Mouse (Mus musculus) neural tube, embryonic 15.5 days (tissue): ENCODE data around the gene Prickle1. TPM values are rescaled to one million over a fixed set of nuclear protein-coding genes. Genes with fewer than 3 reads are reported as not detected.

ENCODE experiments used
- ATAC-seq: fragments of 200-750 bp; cut with Nextera tagmentation; 2 replicates; pipeline ENCODE4 v1.8.0; 2017; ENCODE audit warnings: mild to moderate bottlenecking, moderate TSS enrichment, moderate library complexity; ENCODE audit not compliant: low FRiP score
- H3K27ac ChIP-seq: fragments of 300-500 bp; sonication (generic); replicated peaks from 2 replicates; pipeline ENCODE4 v1.5.1; 2015; ENCODE audit warnings: mild to moderate bottlenecking, inconsistent platforms
- H3K27me3 ChIP-seq: fragments of 300-500 bp; sonication (generic); replicated peaks from 2 replicates; pipeline ENCODE4 v1.6.1; 2015; ENCODE audit warnings: inconsistent platforms
- H3K36me3 ChIP-seq: fragments of 300-500 bp; sonication (generic); 2 replicates; pipeline ENCODE4 v1.6.1; 2015; ENCODE audit warnings: inconsistent platforms
- H3K4me1 ChIP-seq: fragments of 300-500 bp; sonication (generic); 2 replicates; pipeline ENCODE4 v1.6.1; 2015; ENCODE audit warnings: inconsistent platforms
- H3K4me2 ChIP-seq: fragments of 300-500 bp; sonication (generic); 2 replicates; pipeline ENCODE4 v1.6.1; 2015; ENCODE audit warnings: inconsistent platforms, mild to moderate bottlenecking, moderate library complexity
- H3K4me3 ChIP-seq: fragments of 300-500 bp; sonication (generic); replicated peaks from 2 replicates; pipeline ENCODE4 v1.5.1; 2015; ENCODE audit warnings: mild to moderate bottlenecking, inconsistent platforms
- H3K9ac ChIP-seq: fragments of 300-500 bp; sonication (generic); replicated peaks from 2 replicates; pipeline ENCODE4 v1.6.1; 2015; ENCODE audit warnings: mild to moderate bottlenecking, inconsistent platforms
- H3K9me3 ChIP-seq: fragments of 300-500 bp; sonication (generic); replicated peaks from 2 replicates; pipeline ENCODE4 v1.6.1; 2016; ENCODE audit warnings: inconsistent platforms
- WGBS: fragments of 180-500 bp; shearing (Covaris S2); methylation state at CpG from one replicate; pipeline ENCODE4 v1.1.7; 2015; ENCODE audit warnings: mixed read lengths; 5-methylcytosine and 5-hydroxymethylcytosine counted together
- polyA plus RNA-seq: library from polyadenylated mRNA; unstranded; fragments of >200 nt; fragmentation: Nextera tagmentation; extraction: Ambion mirVana; gene quantifications from 2 replicates; pipeline ENCODE4 v1.2.1, GENCODE M21; 2015

Gene Prickle1
- polyA plus RNA-seq, 1 experiment from 2014 or later, result 22.8 TPM

DNA sequence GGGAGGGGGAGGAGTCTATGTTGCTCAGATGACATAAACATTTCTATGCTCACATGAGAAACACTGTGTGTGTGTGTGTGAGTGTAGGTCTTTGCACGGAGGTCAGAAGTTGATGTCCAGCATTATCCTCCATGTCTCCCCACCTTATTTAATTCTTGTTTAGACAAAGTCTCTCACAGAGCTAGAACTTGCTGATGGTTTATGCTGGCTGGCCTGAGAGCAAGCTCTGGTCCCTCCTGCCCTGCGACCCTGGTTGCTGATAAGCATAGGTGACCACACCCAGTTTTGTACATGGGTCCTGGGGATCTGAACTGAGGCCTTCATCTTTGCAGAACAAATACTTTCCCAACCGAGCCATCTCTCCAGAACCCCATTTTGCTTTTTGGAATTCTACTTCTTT lies 3.1 kb downstream of the Prickle1 start:
- 79% methylated on average over 3 of the region's 3 CpGs for WGBS
- Histone ChIP-seq H3K4me2 (peak overlapping the region; percentile 62), H3K4me1 (peaks cover 45% of the 10 kb centered on the region)

DNA sequence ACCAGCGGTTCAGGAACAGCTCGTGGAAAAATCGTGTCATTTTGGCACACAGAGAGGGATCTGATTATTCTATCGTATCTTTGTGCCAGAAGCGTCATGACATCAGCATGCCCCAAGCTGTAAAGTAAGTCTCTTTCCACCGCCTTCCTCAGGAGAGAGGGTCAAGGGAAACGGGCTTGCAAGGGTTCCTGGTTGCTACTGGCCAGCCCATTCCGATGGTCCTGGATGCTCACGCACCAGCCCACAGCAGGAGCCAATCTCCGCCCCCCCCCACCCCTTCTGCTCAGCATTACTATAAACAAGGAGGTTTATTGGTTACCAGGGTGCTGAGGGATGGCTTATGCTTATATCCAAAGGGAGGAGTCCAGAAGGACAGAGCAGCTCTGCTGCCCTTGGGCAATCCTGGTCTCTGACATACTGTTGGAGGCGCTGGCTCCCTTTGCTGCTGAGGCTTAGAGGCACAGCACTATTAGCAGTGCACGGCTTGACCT lies 3.8 kb downstream of the Prickle1 start:
- H3K9me3 ChIP-seq, result no peaks in the 10 kb centered on the region
- H3K4me3 ChIP-seq, result peak overlapping the region; percentile 36
- 3% methylated on average over 12 of the region's 12 CpGs for WGBS
- no peaks in the 10 kb centered on the region for H3K36me3 ChIP-seq
- H3K27ac ChIP-seq, result peak overlapping the region; percentile 54
- peak overlapping the region; percentile 62 for H3K4me2 ChIP-seq
- ATAC-seq, result 0 out of 2 replicates have a peak, but pooled peaks have one; percentile 5
- H3K9ac ChIP-seq, result peak overlapping the region; percentile 37
- no peaks in the 10 kb centered on the region for H3K27me3 ChIP-seq
- peaks cover 45% of the 10 kb centered on the region for H3K4me1 ChIP-seq

More for the DNA sequence above, 3.1 kb downstream of the Prickle1 start:
- Histone ChIP-seq H3K4me3 (no peak overlapping the region), H3K9ac (no peak overlapping the region), H3K36me3 (no peaks in the 10 kb centered on the region), H3K27ac (no peak overlapping the region), H3K27me3 (no peaks in the 10 kb centered on the region), H3K9me3 (no peaks in the 10 kb centered on the region)
- no peak for ATAC-seq

DNA sequence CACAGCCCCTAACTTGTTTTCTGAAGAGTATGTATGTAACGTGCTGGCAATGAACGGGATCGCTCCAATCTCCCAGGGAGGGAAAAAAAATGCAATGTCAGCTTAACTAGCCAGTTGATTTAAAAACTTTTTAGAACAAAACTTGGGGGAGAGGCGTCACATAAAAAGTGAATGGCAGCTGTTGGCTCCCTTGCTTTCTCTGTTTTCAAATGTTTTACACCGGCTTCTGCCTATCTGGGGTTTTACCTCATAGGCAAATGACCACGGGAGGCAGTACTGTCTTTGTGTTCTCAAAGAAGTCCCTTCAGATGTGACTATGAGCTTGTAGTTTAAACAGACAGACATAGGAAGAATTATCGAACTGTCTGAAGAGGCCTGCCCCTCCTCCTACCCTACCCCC lies 4.3 kb downstream of the Prickle1 start:
- no peak for ATAC-seq
- H3K4me1 ChIP-seq, result peaks cover 41% of the 10 kb centered on the region
- no peaks in the 10 kb centered on the region for H3K27me3 ChIP-seq
- H3K4me3 ChIP-seq, result peak overlapping the region; percentile 36
- H3K27ac ChIP-seq, result peak overlapping the region; percentile 54
- H3K36me3 ChIP-seq, result no peaks in the 10 kb centered on the region
- 18% methylated on average over 7 of the region's 7 CpGs for WGBS
- H3K9me3 ChIP-seq, result no peaks in the 10 kb centered on the region
- peak overlapping the region; percentile 62 for H3K4me2 ChIP-seq
- peak overlapping the region; percentile 37 for H3K9ac ChIP-seq

DNA sequence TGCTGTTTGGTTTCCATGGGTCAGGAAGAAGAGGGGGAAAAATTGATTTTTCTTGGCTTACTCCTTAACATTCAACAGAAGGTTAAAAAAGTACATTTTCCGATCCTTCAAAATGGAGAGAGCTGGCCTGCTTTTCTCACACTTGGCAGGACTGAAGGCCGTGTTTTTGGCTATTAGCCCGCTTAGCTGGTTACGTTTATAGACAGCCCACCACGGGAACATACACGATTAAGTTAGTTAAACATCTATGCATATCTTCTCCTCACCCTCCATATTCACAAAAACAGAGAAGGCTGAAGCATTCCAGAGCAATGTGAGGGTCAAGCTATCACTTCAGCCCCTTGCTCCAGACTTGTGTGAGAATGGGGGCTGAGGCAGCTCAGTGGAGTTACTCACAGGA lies 7.3 kb downstream of the Prickle1 start:
- no peak overlapping the region for H3K9ac ChIP-seq
- H3K9me3 ChIP-seq, result no peaks in the 10 kb centered on the region
- no peak overlapping the region for H3K4me3 ChIP-seq
- H3K4me2 ChIP-seq, result no peak overlapping the region
- H3K27ac ChIP-seq, result no peak overlapping the region
- H3K36me3 ChIP-seq, result no peaks in the 10 kb centered on the region; the same call in 1 of the 2 replicates
- no peak for ATAC-seq
- peaks cover 27% of the 10 kb centered on the region for H3K4me1 ChIP-seq
- no peaks in the 10 kb centered on the region for H3K27me3 ChIP-seq
- WGBS, result 86% methylated on average over 6 of the region's 6 CpGs

DNA sequence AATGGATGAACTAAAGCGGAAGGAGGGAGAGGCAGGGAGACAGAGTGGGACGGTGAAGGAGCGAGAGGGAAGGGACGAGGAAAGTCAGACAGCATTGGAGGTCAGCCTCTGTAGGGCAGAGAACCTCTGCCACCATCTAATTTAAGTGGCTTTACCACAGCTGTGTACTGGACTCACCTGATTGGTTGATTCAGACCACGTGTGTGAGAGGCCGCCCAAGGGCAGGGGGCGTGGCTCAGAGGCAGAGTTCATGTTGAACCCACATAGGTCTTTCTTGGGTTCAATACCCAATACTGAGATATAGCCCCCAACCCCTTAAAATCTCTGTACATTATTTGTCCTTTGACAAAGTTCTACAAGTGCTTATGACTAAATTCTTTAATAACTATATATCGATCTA lies 8.0 kb downstream of the Prickle1 start:
- no peaks in the 10 kb centered on the region; the same call in 1 of the 2 replicates for H3K36me3 ChIP-seq
- no peak overlapping the region for H3K9ac ChIP-seq
- H3K9me3 ChIP-seq, result no peaks in the 10 kb centered on the region
- WGBS, result 82% methylated on average over 8 of the region's 8 CpGs
- no peak for ATAC-seq
- peaks cover 21% of the 10 kb centered on the region for H3K4me1 ChIP-seq
- H3K4me3 ChIP-seq, result no peak overlapping the region
- no peaks in the 10 kb centered on the region for H3K27me3 ChIP-seq
- no peak overlapping the region for H3K4me2 ChIP-seq
- no peak overlapping the region for H3K27ac ChIP-seq

DNA sequence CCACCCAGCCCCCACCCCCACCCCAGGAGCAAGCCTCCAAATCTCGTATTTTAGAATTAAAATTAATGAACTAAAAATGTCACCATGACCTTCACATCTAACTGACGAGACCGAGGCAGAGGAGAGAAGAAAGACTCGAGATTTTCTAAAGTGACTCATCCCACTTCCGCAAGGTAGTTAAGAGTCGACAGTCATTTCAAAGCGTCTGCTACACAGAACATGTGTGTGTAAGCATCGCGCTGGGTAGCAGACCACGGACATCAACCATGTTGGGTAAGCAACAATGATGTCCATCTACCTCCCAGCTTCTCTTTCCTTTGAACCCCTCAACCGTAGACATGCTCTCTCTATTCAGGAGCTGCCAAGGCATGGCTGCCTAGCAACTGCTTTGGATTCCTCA lies 12.6 kb downstream of the Prickle1 start:
- Histone ChIP-seq H3K36me3 (no peaks in the 10 kb centered on the region; the same call in 1 of the 2 replicates), H3K4me3 (no peak overlapping the region), H3K4me2 (no peak overlapping the region), H3K9ac (no peak overlapping the region), H3K27ac (no peak overlapping the region), H3K4me1 (peaks cover 15% of the 10 kb centered on the region; the same call in 1 of the 2 replicates), H3K9me3 (no peaks in the 10 kb centered on the region), H3K27me3 (no peaks in the 10 kb centered on the region)
- no peak for ATAC-seq
- WGBS, result 91% methylated on average over 11 of the region's 11 CpGs

DNA sequence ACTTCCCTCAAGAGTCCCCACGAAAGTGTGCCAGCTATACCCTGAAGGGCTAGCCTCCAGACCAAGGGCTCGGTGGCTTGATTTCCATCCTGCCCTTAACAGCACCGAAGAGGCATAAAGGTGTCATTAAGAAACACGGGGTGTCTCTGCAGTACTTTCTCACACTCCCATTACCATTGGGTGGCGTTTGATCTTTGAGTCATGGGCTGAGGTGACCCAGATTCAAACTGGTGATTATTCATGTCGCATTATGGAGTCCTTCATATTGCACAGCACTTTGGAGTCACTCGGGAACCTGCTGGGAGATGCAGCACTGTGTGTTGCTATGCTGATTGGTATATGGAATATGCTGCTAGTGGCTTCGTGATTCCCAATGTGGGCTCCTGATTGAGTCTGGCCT lies 14.0 kb downstream of the Prickle1 start:
- ATAC-seq, result no peak
- H3K9ac ChIP-seq, result no peak overlapping the region
- H3K27me3 ChIP-seq, result no peaks in the 10 kb centered on the region
- no peak overlapping the region for H3K27ac ChIP-seq
- no peaks in the 10 kb centered on the region for H3K9me3 ChIP-seq
- H3K36me3 ChIP-seq, result no peaks in the 10 kb centered on the region; the same call in 1 of the 2 replicates
- H3K4me1 ChIP-seq, result peaks cover 15% of the 10 kb centered on the region; the same call in 1 of the 2 replicates
- H3K4me3 ChIP-seq, result no peak overlapping the region
- WGBS, result 83% methylated on average over 8 of the region's 8 CpGs
- H3K4me2 ChIP-seq, result no peak overlapping the region

DNA sequence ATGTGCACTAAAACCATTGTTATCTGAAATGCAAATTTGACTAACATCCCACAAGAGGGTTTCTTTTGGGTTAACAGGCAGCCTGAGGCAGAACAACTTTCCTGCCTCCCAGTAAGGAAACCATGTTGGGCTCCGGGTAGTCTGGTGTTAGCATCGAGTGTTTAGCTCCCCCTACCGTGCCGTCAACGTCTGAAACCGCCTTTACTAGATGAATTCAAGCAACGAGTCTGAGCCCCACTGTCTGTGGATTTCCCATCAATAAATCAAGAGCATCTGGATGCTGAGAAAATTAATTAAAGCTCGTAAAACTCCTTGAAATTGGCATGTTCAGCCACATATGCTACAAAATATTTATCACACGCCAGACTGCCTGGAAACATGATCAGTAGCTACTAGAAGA lies 15.8 kb downstream of the Prickle1 start:
- H3K9me3 ChIP-seq, result no peaks in the 10 kb centered on the region
- WGBS, result 20% methylated on average over 9 of the region's 9 CpGs
- H3K27me3 ChIP-seq, result no peaks in the 10 kb centered on the region
- H3K4me3 ChIP-seq, result no peak overlapping the region
- H3K36me3 ChIP-seq, result no peaks in the 10 kb centered on the region; the same call in 1 of the 2 replicates
- H3K27ac ChIP-seq, result 0 out of 2 replicates have a peak overlapping the region, but pooled peaks have one; percentile 13
- H3K4me1 ChIP-seq, result peaks cover 17% of the 10 kb centered on the region; the same call in 1 of the 2 replicates
- no peak for ATAC-seq
- no peak overlapping the region for H3K9ac ChIP-seq
- no peak overlapping the region for H3K4me2 ChIP-seq

DNA sequence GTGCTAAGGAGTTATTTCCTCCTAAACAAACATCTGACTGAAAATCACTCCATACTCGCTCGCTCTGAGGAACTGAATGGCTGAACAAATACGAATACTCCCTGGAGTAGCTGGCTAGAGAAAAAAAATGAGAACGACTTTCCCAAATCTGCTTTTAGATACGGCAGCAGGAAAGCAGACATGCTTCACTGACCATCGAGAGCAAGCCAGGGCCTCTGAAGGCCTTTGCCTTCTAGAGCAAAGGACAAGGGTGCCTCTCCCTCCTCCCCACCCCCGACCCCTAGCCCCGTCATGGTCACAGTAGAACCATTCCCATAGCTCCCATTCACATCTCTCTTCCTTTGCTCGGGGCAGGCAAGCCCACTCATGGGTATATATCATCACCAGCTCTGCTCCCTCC lies 16.6 kb downstream of the Prickle1 start:
- Histone ChIP-seq H3K4me1 (peaks cover 17% of the 10 kb centered on the region; the same call in 1 of the 2 replicates), H3K27ac (no peak overlapping the region), H3K36me3 (no peaks in the 10 kb centered on the region), H3K9ac (no peak overlapping the region), H3K4me2 (no peak overlapping the region), H3K27me3 (no peaks in the 10 kb centered on the region), H3K4me3 (no peak overlapping the region), H3K9me3 (no peaks in the 10 kb centered on the region)
- 60% methylated on average over 9 of the region's 9 CpGs for WGBS
- no peak for ATAC-seq

DNA sequence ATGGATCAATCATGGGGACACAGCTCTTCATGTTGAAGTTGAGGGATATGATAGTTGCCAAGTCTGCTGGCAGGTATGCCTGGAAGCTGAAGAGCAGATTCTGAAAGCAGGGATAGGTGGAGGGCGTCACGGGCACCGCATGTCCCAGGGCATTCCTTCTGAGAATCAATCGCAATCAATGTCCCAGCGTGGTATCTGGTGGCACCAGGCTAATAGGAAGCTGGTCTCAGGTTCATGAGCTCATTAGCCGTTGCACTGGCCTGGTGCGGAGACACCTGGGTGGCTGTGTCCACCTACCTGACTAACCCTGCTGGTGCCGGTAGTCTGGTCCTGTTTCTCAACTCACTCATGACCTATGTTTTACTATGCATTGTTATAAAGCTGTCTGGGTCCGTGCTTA lies 19.3 kb downstream of the Prickle1 start:
- H3K27me3 ChIP-seq, result no peaks in the 10 kb centered on the region
- no peak overlapping the region for H3K4me3 ChIP-seq
- H3K27ac ChIP-seq, result no peak overlapping the region
- H3K9me3 ChIP-seq, result no peaks in the 10 kb centered on the region
- no peak overlapping the region for H3K9ac ChIP-seq
- ATAC-seq, result no peak
- peaks cover 12% of the 10 kb centered on the region; the same call in 1 of the 2 replicates for H3K4me1 ChIP-seq
- no peak overlapping the region for H3K4me2 ChIP-seq
- H3K36me3 ChIP-seq, result no peaks in the 10 kb centered on the region
- 63% methylated on average over 9 of the region's 9 CpGs for WGBS

DNA sequence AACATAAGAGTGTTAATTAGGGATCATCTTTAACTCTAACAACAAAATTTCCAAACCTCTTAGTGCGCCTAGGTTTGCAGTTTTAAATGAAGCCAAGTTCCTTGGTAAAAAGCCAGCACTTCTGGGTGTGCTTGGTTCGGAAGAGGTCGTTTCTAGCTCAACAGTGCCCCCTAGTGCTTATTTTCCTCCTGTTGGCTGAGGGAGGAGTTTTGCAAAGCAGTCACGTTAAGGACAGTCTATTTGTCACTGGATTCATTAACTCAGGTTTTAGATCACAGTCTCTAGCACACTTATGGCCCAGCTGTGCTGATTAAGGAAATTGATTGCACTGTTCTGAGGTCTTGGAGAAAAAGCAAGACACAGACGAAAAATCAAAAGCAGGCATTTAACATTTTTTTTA lies 19.8 kb downstream of the Prickle1 start:
- Histone ChIP-seq H3K4me3 (no peak overlapping the region), H3K27ac (no peak overlapping the region), H3K4me1 (peaks cover 12% of the 10 kb centered on the region; the same call in 1 of the 2 replicates), H3K36me3 (no peaks in the 10 kb centered on the region), H3K9ac (no peak overlapping the region), H3K9me3 (no peaks in the 10 kb centered on the region), H3K4me2 (no peak overlapping the region), H3K27me3 (no peaks in the 10 kb centered on the region)
- 0 out of 2 replicates have a peak, but pooled peaks have one; percentile 24 for ATAC-seq
- 8% methylated on average over 5 of the region's 5 CpGs for WGBS

DNA sequence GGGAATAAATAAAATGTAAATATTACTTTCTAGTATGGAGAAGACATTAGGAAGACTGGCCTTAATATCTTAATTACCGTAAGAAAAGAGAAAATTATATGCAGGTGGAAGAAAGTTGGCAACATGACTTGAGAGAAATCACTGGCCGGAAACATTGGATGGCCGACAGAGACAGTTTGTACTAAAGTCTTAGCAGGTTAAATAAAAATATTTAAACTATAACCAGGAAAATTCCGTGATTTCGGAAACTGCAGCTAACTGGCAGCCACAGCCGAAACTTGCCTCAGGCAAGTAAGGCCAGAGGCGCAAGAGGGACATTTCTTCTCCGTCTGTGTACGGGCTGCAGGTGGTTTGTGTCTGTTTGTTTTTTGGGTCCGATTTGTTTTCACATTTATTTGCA lies 22.8 kb downstream of the Prickle1 start:
- WGBS, result 97% methylated on average over 10 of the region's 10 CpGs
- H3K27ac ChIP-seq, result no peak overlapping the region
- H3K36me3 ChIP-seq, result no peaks in the 10 kb centered on the region
- H3K4me2 ChIP-seq, result no peak overlapping the region
- H3K4me3 ChIP-seq, result no peak overlapping the region
- ATAC-seq, result no peak
- no peaks in the 10 kb centered on the region for H3K27me3 ChIP-seq
- peaks cover 8% of the 10 kb centered on the region for H3K4me1 ChIP-seq
- H3K9me3 ChIP-seq, result no peaks in the 10 kb centered on the region
- H3K9ac ChIP-seq, result no peak overlapping the region
